Mouse (Mus musculus) large intestine, adult 2 months (tissue): Measurements from ENCODE around the gene 2310034G01Rik. TPM values are rescaled to one million over a fixed set of nuclear protein-coding genes. Genes with fewer than 3 reads are reported as not detected.

Experiments used
- DNase-seq: peaks from one replicate; pipeline ENCODE4 v3.0.0-alpha.2; 2012; ENCODE audit warnings: low read depth, low spot score
- WGBS: fragments of 180-500 bp; shearing (Covaris S2); methylation state at CpG from one replicate; pipeline ENCODE4 v1.1.7; 2018; 5-methylcytosine and 5-hydroxymethylcytosine counted together
- polyA plus RNA-seq: library from polyadenylated mRNA; depleted of rRNA; stranded (reverse); fragments of >200 nt; gene quantifications from 2 replicates; pipeline ENCODE4 v1.2.3, GENCODE M21; 2012

The 2310034G01Rik gene
- polyA plus RNA-seq, 1 experiment, result 4.9 TPM

DNA sequence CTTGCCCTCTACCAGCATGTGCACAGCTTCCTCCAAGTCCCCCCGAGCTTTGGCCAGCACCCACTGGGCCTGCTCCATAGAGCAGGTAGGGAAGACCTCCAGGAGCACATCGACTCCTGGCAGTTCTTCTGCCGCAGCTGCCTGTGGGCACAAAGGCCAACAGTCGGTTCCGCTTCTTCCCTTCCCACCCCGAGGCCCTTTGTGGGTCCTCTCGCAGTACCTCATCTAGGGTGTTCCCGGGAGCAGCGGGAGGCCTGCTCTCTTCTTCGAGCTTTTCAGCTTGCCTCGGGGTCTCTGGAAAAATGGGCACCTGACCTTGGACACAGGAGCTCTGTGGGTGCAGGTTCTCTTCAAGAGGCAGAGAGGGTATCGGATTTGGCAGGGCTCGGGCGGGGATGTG, 18.8 kb downstream of the 2310034G01Rik start:
- no peak for DNase-seq
- 92% methylated on average over 14 of the region's 14 CpGs for WGBS

- DNase-seq, result no peak
- 95% methylated on average over 12 of the region's 12 CpGs for WGBS
These were observed 19.4 kb downstream of the 2310034G01Rik start for GRCm38 (mm10) chr19:46330696-46331095.

GRCm38 (mm10) chr19:46329951-46330350, 20.2 kb downstream of the 2310034G01Rik start:
- no peak for DNase-seq

DNA sequence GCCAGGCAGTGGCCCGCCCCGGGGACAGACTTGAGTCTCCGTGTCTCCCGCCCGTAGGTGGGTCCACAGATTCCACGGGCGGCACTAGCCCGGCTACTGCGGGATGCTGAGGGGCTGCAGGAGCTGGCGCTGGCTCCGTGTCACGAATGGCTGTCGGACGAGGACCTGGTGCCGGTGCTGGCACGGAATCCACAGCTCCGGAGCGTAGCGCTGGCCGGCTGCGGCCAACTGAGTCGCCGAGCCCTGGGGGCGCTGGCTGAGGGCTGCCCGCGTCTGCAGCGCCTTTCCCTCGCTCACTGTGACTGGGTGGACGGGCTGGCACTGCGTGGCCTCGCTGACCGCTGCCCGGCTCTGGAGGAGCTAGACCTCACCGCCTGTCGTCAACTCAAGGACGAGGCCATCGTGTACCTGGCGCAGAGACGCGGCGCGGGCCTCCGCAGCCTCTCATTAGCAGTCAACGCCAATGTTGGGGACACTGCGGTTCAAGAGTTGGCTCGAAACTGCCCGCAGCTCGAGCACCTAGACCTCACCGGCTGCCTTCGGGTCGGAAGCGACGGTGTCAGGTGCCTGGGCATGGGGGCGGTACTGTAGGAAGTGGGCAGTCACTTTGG, 21.0 kb downstream of the 2310034G01Rik start:
- WGBS, result 2% methylated on average over 50 of the region's 54 CpGs
- no peak for DNase-seq

More at GRCm38 (mm10) chr19:46329951-46330350, 20.2 kb downstream of the 2310034G01Rik start:
- 4% methylated on average over 16 of the region's 16 CpGs for WGBS

- WGBS, result under 1% methylated on average over 81 of the region's 81 CpGs
- DNase-seq, result no peak
These were observed 21.7 kb downstream of the 2310034G01Rik start, which contains the start of gene Fbxl15 for GRCm38 (mm10) chr19:46328081-46329030. TSS of gene Fbxl15 (plus strand) at chr19:46328184.

DNA sequence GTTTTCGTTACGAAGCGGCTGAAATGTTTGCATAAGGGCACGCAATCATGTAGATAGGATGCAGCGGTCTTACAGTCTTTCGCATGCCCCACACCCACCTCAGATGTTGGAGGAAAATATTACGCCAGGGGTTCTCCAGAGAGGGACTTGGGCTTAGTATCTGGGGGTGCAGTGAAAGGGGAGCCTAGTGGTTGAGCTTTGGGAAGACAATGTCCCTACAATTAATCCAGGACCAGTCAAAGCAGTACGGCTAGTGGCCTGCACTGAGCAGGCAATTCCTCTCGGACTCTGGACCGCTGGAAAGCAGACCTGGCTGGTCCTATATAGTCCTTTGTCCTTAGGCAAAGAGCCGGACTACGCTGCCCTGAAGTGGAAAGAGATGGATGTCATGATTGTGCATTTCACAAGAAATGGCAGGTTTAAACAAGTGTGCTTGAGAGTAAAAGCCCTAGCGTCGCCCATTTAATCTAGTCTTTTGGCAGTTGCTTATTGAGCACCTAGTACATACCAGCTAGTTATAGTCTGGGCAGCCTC, 22.5 kb downstream of the 2310034G01Rik start:
- 21% methylated on average over 14 of the region's 14 CpGs for WGBS
- no peak for DNase-seq

DNA sequence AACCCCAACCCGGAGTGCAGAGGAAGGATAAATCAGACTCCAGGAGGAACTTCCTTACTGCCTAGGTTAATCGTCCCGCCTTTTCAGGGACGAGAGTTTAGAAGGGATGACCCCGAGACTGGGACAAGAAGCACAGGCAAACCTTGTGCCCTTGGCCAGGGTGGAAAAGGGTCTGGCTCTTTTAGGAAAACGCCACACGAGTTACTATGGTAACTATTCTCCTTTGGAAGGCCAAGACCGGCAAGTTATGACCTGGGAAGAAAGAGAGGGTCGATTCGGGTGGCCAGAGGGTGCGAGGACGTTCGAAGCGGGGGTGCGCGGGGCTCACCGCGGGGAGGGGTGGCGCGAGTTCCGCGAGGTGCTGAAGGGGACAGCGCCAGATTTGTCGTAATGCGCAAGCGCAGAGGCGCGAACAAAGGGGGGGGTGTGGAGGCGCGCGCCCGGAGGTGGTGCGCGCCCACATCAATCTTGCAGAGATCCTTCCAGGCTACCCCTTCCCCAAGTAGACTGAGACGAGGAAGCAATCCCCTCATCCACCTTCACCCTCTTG, 23.3 kb downstream of the 2310034G01Rik start, which contains the start of gene Psd:
TSS of gene Psd (minus strand) at position 401 of the 550 bp plus-strand sequence.
- no peak for DNase-seq
- 1% methylated on average over 35 of the region's 35 CpGs for WGBS

DNA sequence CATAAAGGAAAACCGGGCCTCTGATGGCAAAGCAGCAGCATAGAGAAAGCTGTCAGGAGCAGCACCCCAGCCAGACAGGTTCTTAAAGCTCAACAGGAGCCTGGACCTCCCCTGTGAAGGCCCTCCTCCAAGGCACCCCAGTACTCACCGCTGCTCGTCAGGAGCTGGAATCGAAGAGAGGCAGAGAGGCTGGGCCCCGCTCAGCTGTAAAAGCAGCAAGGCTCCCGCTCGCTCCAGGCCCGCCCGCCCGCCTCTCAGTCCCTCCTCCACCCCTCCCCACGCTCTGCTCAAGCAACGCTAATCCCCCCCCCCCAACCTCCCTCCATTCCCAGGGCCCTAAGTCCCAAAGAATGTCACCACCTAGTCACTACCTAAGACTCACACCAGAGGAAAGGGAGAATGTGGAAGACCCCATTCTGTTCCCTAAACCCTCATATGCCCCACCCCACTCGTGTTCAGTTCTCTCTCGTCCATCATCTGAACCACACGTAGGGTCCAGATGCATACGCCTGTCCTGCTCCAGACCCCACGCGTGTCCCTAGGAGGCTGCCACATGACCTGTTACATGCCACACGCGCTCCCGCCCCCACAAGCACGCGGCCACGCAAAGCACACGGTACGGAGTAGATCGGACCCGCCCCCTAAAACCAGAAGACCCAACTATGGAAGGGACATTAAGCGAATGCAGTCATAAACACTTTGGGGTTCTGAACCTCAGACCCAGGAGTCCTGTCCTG, 23.9 kb downstream of the 2310034G01Rik start:
- 11% methylated on average over 29 of the region's 29 CpGs for WGBS
- DNase-seq, result no peak

GRCm38 (mm10) chr19:46324918-46325317, 25.2 kb downstream of the 2310034G01Rik start:
- no peak for DNase-seq
- WGBS, result 47% methylated on average over 5 of the region's 5 CpGs

GRCm38 (mm10) chr19:46324366-46324765, 25.7 kb downstream of the 2310034G01Rik start:
- 66% methylated on average over 11 of the region's 11 CpGs for WGBS
- DNase-seq, result no peak

GRCm38 (mm10) chr19:46323716-46324115, 26.4 kb downstream of the 2310034G01Rik start:
- no peak for DNase-seq
- WGBS, result 57% methylated on average over 5 of the region's 5 CpGs

GRCm38 (mm10) chr19:46322996-46323572, 27.0 kb downstream of the 2310034G01Rik start:
- 72% methylated on average over 13 of the region's 13 CpGs for WGBS
- DNase-seq, result no peak

- DNase-seq, result no peak
- 55% methylated on average over 11 of the region's 11 CpGs for WGBS
These were observed 27.7 kb downstream of the 2310034G01Rik start for GRCm38 (mm10) chr19:46322144-46322995.

- 30% methylated on average over 6 of the region's 6 CpGs for WGBS
- no peak for DNase-seq
These were observed 28.8 kb downstream of the 2310034G01Rik start for GRCm38 (mm10) chr19:46321101-46321943.

DNA sequence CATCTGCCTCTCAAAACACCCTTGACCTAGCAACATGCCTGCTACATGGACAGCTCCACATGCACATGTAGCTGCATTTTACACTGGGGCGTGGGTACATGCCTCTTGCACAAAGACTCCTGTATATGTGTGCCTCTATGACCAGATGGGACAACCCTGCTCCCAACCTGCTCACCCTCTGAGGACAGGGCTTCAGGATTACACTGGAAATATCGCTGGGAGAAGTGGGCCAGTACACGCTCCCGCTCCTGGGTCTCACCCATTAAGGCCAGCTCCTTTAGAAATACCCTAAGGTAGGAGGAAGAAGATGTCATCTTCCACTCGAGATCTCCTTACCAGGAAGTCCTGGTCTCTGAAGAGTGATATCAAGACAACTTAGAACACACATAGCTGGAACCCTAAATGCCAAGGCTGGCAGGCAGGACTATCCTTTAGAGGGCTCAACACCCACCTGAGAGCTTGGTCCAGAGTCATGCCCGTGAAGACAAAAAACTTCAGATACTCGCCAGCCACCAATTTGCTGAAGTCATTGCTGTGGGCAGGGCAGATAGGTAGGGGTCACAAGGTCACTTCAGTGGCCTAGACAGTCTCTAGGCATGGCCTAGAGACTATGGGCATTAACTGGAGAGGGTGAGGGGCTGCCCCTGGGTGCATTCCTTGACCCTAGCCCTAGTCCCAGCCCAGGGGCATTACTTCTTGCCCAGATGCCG, 29.9 kb downstream of the 2310034G01Rik start:
- WGBS, result 66% methylated on average over 8 of the region's 8 CpGs

DNA sequence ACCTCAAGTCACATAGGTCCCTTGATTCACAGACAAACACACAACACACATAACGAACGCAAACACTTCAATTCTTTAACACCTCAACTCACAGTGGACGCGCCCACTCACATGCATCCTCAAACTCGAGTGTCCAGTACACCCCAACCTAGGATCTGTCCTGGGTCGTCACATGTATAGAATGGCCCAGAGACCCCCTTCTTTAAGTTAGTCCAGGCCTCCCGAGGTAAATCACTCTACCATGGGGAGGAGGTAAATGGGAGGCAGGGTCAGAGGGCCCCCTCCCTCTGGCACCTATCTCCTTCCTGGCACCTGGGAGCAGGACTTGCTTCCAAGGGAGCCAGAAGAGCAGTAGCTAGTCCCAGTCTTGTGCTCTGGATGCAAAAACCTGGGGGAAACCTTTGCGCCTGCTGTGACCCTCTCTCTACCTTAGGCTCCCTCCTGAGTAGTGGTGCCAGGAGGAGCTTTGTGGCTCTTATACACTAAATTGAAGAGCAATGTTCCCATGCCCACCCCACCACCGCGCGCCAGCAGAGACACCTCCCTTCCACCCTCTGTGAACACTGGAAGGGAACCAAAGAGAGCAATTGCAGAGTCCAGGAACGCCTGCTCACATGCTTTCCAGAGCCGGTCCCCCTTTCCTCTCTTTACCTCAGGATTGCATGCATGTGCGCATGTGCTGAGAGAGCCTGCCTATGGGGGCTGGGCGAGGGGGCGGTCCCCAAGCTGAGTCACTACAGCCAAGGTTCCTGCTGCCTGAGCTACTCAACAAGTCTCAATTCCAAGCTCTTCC, 31.3 kb downstream of the 2310034G01Rik start:
- 14% methylated on average over 16 of the region's 16 CpGs for WGBS
- DNase-seq, result no peak

More for the DNA sequence above, 29.9 kb downstream of the 2310034G01Rik start:
- DNase-seq, result no peak
